Mouse (Mus musculus): Measurements from ENCODE around the gene Cubn. TPM values are rescaled to one million over a fixed set of nuclear protein-coding genes. Genes with fewer than 3 reads are reported as not detected.

Gene Cubn
- total RNA-seq, 2 experiments from 2014 or later = not detected

GRCm38 (mm10) chr2:13490480-13490879, 1.1 kb downstream of the Cubn start:
- no peak for ATAC-seq (replicated peaks; ENCODE audit: low FRiP score, poor library complexity, severe bottlenecking)

GRCm38 (mm10) chr2:13486470-13486869, 5.1 kb downstream of the Cubn start:
- ATAC-seq (replicated peaks; ENCODE audit: low FRiP score, poor library complexity, severe bottlenecking) = no peak

GRCm38 (mm10) chr2:13484566-13484965, 7.0 kb downstream of the Cubn start:
- no peak for ATAC-seq (replicated peaks; ENCODE audit: low FRiP score, poor library complexity, severe bottlenecking)

GRCm38 (mm10) chr2:13480744-13481143, 10.9 kb downstream of the Cubn start:
- no peak for ATAC-seq (replicated peaks; ENCODE audit: low FRiP score, poor library complexity, severe bottlenecking)

DNA sequence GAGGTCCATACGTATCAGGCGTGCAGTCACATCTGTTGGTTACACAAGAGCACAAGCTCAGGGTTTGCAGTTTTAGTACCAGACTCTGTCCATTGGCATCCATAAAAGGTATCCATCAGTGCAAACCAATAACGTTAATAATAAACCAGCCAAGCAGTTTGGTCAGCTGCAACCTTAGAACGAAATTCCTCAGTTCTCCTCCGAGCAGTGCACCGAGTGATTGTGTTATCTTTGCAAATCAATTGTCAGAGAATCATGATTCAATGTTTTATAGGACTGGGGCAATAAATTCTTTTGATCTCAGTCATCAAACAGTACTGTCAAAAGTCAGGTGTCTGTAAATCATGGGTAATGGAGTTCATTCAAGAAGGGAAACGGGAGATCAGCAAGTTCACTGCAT, 12.4 kb downstream of the Cubn start:
- ATAC-seq (replicated peaks; ENCODE audit: low FRiP score, poor library complexity, severe bottlenecking) = no peak

GRCm38 (mm10) chr2:13470108-13470507, 21.5 kb downstream of the Cubn start:
- no peak for ATAC-seq (replicated peaks; ENCODE audit: low FRiP score, poor library complexity, severe bottlenecking)

DNA sequence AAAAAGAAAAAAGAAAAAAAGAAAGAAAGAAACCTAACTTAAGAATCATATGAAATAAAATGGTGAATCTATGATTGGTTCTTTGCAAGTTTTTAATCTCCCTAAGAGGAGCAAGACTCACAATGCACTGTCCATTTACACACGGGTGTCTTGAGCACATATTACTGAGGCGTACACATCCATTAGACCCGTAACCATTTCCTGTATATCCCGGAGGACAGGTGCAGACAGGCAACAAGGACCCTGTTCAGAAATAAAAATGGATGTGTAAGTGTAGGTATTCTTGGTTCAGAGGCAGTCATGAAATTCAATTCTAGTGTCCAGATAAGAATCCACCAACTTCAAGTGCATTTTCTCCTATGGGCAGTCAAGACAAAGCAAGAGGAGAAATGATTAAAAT, 22.0 kb downstream of the Cubn start:
- ATAC-seq (replicated peaks; ENCODE audit: low FRiP score, poor library complexity, severe bottlenecking) = no peak

DNA sequence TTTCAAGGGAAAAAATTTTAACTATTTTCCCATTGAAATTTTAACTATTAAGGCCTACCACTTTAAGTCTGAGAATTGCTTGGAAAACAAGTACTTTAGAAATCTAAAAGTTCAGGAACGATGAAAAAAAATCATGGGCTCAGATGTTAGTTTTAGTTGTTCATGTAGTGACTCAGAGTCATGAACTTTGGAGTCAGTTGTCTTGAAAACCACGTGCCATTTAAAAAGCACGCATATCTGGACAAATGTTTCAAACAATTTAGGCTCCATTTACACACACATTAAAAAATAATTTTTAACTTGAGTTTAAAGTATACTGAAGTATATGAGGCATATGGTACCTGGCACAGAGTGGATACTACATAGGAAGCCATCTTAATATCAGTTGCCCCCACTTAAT, 24.9 kb downstream of the Cubn start:
- ATAC-seq (replicated peaks; ENCODE audit: low FRiP score, poor library complexity, severe bottlenecking) = no peak

- no peak for ATAC-seq (replicated peaks; ENCODE audit: low FRiP score, poor library complexity, severe bottlenecking)
Measured at GRCm38 (mm10) chr2:13458088-13458487, 33.5 kb downstream of the Cubn start.

DNA sequence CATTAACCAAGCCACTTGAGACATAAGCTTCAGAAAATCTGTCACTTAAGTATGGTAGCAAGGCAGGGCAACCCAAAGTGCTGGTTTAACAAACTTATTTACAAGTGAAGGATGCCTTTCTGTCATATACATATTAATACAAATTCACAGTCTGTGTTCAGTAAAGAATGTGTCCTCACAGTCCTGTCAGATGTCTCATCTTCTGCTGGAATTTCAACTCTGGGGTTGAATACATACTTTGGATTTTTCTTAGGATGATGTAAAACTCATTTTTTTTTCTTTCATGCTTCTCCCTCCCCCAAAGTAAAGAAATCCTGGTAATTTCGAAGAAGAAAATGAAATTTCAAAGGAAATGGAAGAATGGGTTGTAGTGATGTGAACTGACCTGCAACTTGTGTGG, 34.8 kb downstream of the Cubn start:
- ATAC-seq (replicated peaks; ENCODE audit: low FRiP score, poor library complexity, severe bottlenecking) = no peak

DNA sequence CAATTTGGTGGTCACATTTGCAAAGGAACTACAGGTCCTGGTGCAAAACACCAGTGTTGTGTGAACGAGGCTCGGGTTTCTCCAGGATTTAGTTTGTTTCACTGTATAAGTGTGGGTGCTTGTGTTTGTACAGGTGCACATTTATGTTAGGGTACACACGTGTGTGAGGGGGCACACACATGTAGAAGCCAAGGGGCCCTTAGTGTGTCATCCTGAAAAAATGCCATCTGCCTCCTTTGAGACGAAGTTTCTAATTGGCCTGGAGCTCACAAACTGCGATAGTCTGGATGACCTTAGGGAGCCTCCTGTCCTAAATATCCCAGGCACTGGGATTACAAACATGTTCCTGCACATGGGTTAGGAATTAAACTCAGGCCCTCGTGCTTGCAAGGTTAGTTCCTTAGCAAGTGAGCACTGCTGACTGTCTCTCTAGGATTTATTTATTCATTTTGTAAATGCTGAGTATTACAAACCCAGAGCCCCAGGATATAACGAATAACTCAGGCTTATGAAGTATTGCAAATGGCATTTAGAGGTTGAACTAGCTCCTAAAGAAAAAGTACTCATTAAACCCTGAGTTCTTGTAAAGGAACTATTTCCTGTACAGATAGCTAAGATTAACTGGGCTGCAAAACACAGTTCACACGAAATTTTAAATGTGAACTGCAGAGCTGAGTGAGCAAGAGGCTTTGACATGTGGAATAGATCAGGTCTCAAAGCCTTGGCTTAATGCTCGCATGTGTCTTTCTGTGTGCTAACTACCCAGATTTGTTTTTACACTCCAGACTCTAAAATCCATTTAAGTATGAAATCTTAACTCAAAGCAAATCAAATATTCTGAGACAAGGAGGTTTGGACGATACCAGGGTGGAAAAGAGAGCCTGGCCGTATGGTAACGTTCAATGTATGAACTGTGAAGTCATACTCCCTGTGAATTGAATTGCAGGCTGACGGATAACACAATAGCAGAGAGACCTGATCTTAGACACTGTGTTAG, 39.8 kb downstream of the Cubn start:
- ATAC-seq (replicated peaks; ENCODE audit: low FRiP score, poor library complexity, severe bottlenecking) = no peak

GRCm38 (mm10) chr2:13450895-13451294, 40.7 kb downstream of the Cubn start:
- ATAC-seq (replicated peaks; ENCODE audit: low FRiP score, poor library complexity, severe bottlenecking) = no peak

- ATAC-seq (replicated peaks; ENCODE audit: low FRiP score, poor library complexity, severe bottlenecking) = no peak
Measured at GRCm38 (mm10) chr2:13450470-13450869, 41.1 kb downstream of the Cubn start.

DNA sequence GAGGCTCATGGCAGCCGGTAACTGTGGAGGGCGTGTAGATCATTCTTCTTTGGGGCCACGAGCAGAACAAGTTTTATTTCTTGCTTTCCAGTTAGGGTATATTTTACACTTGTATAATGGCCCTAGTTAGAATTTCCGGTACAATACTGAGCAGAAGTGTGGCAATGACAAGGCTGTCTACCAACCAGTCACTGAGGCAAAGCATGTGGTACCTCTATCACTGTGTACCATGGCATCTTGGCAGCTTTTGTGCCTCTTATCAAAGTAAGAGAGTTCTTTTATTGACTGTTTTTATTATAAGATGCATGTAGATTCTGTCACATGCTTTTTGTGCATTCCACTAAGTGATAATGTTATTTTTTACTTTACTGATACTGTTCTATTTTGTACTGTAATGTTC, 46.5 kb downstream of the Cubn start:
- ATAC-seq (replicated peaks; ENCODE audit: low FRiP score, poor library complexity, severe bottlenecking) = no peak

- ATAC-seq (replicated peaks; ENCODE audit: low FRiP score, poor library complexity, severe bottlenecking) = no peak
Measured at GRCm38 (mm10) chr2:13438983-13439382, 52.6 kb downstream of the Cubn start.

- no peak for ATAC-seq (replicated peaks; ENCODE audit: low FRiP score, poor library complexity, severe bottlenecking)
Measured at GRCm38 (mm10) chr2:13438275-13438845, 53.3 kb downstream of the Cubn start.

- ATAC-seq (replicated peaks; ENCODE audit: low FRiP score, poor library complexity, severe bottlenecking) = no peak
Measured at GRCm38 (mm10) chr2:13432002-13432401, 59.6 kb downstream of the Cubn start.

DNA sequence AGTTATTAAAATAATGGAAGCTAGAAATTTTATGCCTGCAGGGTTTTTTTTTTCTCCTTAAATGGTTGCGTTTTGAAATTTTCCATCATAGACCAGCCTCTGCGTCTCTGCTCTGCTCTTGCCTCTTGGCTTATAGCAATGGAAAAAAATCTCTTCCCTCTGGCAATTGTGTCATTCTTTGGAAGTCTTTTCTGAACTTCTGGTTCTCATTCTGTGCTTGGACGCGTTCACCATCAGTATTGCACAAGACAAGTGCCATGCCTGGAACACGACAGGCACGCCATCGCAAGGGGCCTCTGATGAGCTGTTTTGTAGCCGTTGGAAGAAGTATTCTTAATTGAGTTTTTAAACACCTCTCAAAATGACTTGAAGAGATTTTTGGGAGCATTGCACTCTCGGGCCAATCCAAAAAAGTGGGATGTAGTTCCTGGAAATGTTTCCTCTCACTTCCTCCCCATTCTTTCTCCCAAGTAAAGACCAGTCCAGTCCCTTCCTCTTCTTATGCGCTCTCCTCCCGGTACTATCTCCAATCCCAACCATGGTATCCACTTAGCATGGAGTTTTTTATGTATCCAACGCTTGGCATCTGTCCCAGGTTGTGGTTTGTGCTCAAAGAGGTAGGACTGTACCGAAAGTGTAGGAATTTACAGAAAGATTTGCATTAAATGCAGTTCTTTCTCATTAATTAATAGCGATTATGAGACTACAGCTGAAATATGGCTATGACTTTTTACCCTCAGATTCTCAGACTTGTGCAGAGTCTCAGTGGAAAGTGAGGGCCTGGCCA, 69.4 kb downstream of the Cubn start:
- ATAC-seq (replicated peaks; ENCODE audit: low FRiP score, poor library complexity, severe bottlenecking) = no peak

DNA sequence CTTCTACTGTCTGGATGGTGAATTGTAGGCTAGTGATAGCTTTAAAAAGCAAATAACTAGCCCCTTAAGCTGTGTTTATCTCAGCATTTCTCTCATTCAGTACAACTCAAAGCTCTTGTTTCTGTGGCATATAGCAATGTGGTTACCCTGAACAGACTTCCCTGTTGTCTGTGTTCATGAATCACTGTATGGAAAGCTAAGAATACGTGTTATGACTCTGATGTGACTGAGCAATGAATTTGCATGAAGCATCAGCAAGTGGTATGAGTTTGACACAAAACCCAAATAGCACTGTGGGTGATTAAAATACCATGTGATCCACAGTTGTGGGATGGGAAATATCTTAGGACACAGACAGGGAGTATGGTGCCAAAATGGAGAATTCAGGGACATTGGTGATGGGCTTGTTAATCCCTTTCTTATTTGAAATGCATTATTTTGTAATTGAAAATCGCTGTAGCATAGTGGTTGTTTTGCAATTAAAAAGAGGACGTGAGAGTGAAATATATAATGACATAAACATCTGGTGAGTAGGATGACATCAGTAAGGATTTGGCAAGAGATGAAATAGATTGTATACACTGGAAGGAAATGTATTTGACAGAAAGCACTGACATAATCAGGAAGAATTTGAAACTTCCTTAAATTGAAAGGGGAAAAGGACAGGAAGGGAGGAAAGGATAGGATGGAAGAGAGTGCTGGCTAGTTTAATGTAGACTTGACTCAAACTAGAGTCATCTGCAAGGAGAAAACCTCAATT, 74.7 kb downstream of the Cubn start:
- ATAC-seq (replicated peaks; ENCODE audit: low FRiP score, poor library complexity, severe bottlenecking) = no peak

All from erythroblast, adult 5-6 weeks (primary cell).